Mouse (Mus musculus) midbrain, embryonic 11.5 days (tissue): ENCODE results near the gene Hacl1. TPM values are rescaled to one million over a fixed set of nuclear protein-coding genes. Genes with fewer than 3 reads are reported as not detected.

Experiments used
- ATAC-seq: fragments of 200-750 bp; cut with Nextera tagmentation; 2 replicates; pipeline ENCODE4 v1.8.0; 2017; ENCODE audit warnings: moderate TSS enrichment, moderate library complexity; ENCODE audit not compliant: low FRiP score
- DNase-seq: peaks from one replicate; pipeline ENCODE4 v3.0.0; 2015; ENCODE audit warnings: low spot score; ENCODE audit errors: missing footprints
- H3K27ac ChIP-seq: fragments of 300-500 bp; sonication (generic); 2 replicates; pipeline ENCODE4 v1.5.1; 2014; ENCODE audit warnings: low read depth, low read length
- H3K27me3 ChIP-seq: fragments of 300-500 bp; sonication (generic); 2 replicates; pipeline ENCODE4 v1.6.1; 2014; ENCODE audit warnings: mild to moderate bottlenecking, low read length, moderate library complexity, mixed read lengths; ENCODE audit not compliant: control insufficient read depth, insufficient read depth
- H3K36me3 ChIP-seq: fragments of 300-500 bp; sonication (generic); 2 replicates; pipeline ENCODE4 v1.6.1; 2014; ENCODE audit warnings: mild to moderate bottlenecking, low read length, moderate library complexity, mixed read lengths; ENCODE audit not compliant: control insufficient read depth, insufficient read depth
- H3K4me1 ChIP-seq: fragments of 300-500 bp; sonication (generic); 2 replicates; pipeline ENCODE4 v1.6.1; 2014; ENCODE audit warnings: low read length; ENCODE audit not compliant: control insufficient read depth, insufficient read depth
- H3K4me2 ChIP-seq: fragments of 300-500 bp; sonication (generic); 2 replicates; pipeline ENCODE4 v1.6.1; 2014; ENCODE audit warnings: mild to moderate bottlenecking, moderate library complexity
- H3K4me3 ChIP-seq: fragments of 300-500 bp; sonication (generic); 2 replicates; pipeline ENCODE4 v1.5.1; 2014; ENCODE audit warnings: low read depth, low read length
- H3K9ac ChIP-seq: fragments of 300-500 bp; sonication (generic); 2 replicates; pipeline ENCODE4 v1.6.1; 2014; ENCODE audit warnings: low read length
- H3K9me3 ChIP-seq: fragments of 300-500 bp; sonication (generic); 2 replicates; pipeline ENCODE4 v1.6.1; 2016; ENCODE audit warnings: low read length; ENCODE audit not compliant: control insufficient read depth
- WGBS: fragments of 180-500 bp; shearing (Covaris S2); extraction: QIAGEN DNeasy Blood & Tissue Kit; methylation state at CpG from one replicate; pipeline ENCODE4 v1.1.7; 2014; 5-methylcytosine and 5-hydroxymethylcytosine counted together
- polyA plus RNA-seq: library from polyadenylated mRNA; unstranded; fragments of >200 nt; fragmentation: Nextera tagmentation; extraction: Ambion mirVana; gene quantifications from 2 replicates; pipeline ENCODE4 v1.2.1, GENCODE M21; 2014

Gene Hacl1
- polyA plus RNA-seq, 1 experiment from 2014 or later, result 9.6 TPM

GRCm38 (mm10) chr14:31597446-31597845, 43.6 kb downstream of the Hacl1 start:
- Histone ChIP-seq H3K4me1 (no peaks in the 10 kb centered on the region), H3K9me3 (no peaks in the 10 kb centered on the region), H3K27ac (no peak overlapping the region), H3K4me3 (no peak overlapping the region), H3K9ac (no peak overlapping the region), H3K36me3 (no peaks in the 10 kb centered on the region), H3K27me3 (no peaks in the 10 kb centered on the region), H3K4me2 (no peak overlapping the region)
- 95% methylated on average over 4 of the region's 4 CpGs for WGBS
- DNase-seq (no peak), ATAC-seq (no peak)

GRCm38 (mm10) chr14:31596408-31596807, 44.7 kb downstream of the Hacl1 start:
- ATAC-seq (no peak), DNase-seq (no peak)
- no peaks in the 10 kb centered on the region for H3K9me3 ChIP-seq
- no peak overlapping the region for H3K27ac ChIP-seq
- H3K4me3 ChIP-seq, result no peak overlapping the region
- WGBS, result 87% methylated on average over 7 of the region's 7 CpGs
- no peaks in the 10 kb centered on the region for H3K4me1 ChIP-seq
- no peak overlapping the region for H3K9ac ChIP-seq
- no peaks in the 10 kb centered on the region for H3K27me3 ChIP-seq
- H3K36me3 ChIP-seq, result no peaks in the 10 kb centered on the region
- no peak overlapping the region for H3K4me2 ChIP-seq

- Histone ChIP-seq H3K4me2 (no peak overlapping the region), H3K27me3 (no peaks in the 10 kb centered on the region), H3K9ac (no peak overlapping the region), H3K4me3 (no peak overlapping the region), H3K4me1 (no peaks in the 10 kb centered on the region), H3K9me3 (no peaks in the 10 kb centered on the region), H3K36me3 (no peaks in the 10 kb centered on the region), H3K27ac (no peak overlapping the region)
- no peak for DNase-seq
- no peak for ATAC-seq
- WGBS, result 84% methylated on average over 3 of the region's 3 CpGs
Observed at GRCm38 (mm10) chr14:31594693-31595092, 46.4 kb downstream of the Hacl1 start.

DNA sequence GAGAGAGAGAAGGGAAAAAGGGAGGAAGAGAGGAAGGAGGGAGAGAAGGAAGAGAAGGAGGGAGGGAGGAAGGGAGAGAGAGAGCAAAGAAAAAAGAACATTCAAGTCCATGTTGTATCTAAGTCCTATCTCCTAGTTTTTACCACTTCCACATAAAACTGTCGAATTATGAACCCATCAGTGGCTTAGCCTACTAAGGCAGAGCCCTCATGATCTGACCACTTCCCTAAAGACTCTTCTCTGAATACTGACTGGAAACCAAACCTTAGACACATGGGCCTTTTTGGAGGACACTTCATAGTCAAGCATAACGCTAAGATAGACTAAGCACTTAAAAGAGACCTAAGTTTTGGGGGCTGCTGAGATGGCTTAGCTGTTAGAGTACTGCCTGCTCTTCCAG, 48.0 kb downstream of the Hacl1 start:
- DNase-seq, result no peak
- Histone ChIP-seq H3K4me1 (no peaks in the 10 kb centered on the region), H3K27ac (no peak overlapping the region), H3K27me3 (no peaks in the 10 kb centered on the region), H3K9ac (no peak overlapping the region), H3K4me2 (no peak overlapping the region), H3K4me3 (no peak overlapping the region), H3K9me3 (no peaks in the 10 kb centered on the region), H3K36me3 (no peaks in the 10 kb centered on the region)
- 92% methylated on average over 2 of the region's 2 CpGs for WGBS
- ATAC-seq, result no peak

DNA sequence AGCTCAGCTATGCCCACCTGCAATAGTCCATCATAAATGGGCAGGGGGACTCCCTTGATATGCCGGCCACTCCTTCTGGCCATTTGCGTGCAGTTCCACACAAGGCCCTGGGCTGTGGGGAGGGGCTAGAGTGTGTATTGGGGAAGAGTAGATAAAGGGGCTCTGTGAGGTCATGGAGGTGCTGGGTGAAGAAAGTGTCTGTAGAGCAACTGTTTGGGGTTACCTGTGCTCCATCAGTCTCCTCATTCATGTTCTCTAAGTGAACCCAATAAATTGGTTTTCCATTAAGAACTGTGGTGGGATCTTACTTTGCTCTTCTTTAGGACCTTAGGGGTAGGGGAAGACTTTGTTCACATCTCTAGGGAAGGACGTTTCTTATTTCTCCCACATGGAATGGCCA, 49.8 kb downstream of the Hacl1 start, which contains the start of gene Colq:
Colq (minus strand) TSS at position 101 of the 400 bp plus-strand sequence.
- 92% methylated on average over 3 of the region's 3 CpGs for WGBS
- DNase-seq, result no peak
- no peak within 1 kb of the TSS for H3K4me3 ChIP-seq

DNA sequence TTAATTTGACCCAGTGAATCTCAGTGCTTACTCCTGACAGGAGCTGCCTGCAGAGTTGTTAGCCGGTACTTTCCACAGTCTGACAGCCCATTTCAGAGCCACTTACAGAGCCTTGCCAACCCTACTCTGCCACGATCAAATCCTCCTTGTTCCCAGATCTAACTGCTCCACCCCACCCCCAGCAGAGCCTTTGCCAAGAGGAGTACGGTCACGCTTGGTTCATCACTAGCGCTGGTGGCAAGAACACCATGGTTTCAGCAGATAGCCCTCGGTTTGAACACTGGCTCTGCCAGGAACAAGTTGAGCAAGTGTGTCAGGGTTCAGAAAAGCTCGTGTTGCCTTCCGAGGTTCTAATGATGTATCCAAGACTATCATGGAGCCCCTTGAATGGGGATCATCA, 54.6 kb downstream of the Hacl1 start:
- WGBS, result 84% methylated on average over 8 of the region's 8 CpGs
- no peaks in the 10 kb centered on the region for H3K36me3 ChIP-seq
- H3K4me2 ChIP-seq, result no peak overlapping the region
- H3K9ac ChIP-seq, result no peak overlapping the region
- no peak overlapping the region for H3K27ac ChIP-seq
- H3K4me1 ChIP-seq, result no peaks in the 10 kb centered on the region
- H3K9me3 ChIP-seq, result no peaks in the 10 kb centered on the region
- H3K27me3 ChIP-seq, result no peaks in the 10 kb centered on the region
- no peak overlapping the region for H3K4me3 ChIP-seq
- DNase-seq, result no peak
- no peak for ATAC-seq

More for the DNA sequence above, 49.8 kb downstream of the Hacl1 start, which contains the start of gene Colq:
- H3K4me2 ChIP-seq, result no peak within 1 kb of the TSS
- H3K4me1 ChIP-seq, result no peaks in the 10 kb centered on the region
- no peaks in the 10 kb centered on the region for H3K9me3 ChIP-seq
- H3K9ac ChIP-seq, result no peak within 1 kb of the TSS
- no peak within 1 kb of the TSS for H3K27ac ChIP-seq
- no peaks in the 10 kb centered on the region for H3K36me3 ChIP-seq
- no peak for ATAC-seq
- H3K27me3 ChIP-seq, result no peaks in the 10 kb centered on the region

DNA sequence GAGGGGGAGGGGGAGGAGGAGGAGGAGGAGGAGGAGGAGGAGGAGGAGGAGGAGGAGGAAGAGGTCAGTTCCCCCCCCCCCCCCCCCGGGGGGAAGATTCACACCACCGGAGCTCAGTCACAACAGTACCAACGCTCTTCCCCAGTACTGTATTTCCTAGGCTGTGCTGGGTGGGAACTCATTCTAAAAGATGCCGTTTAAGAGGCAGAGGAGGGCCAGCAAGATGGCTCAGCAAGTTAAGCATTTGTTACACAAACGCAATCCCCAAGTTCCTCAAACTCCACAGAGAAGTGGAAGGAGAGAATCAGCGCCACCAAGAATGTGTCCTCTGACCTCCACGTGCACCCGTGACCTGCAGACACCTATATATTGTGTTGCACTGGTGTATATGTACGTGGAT, 58.0 kb downstream of the Hacl1 start:
- H3K4me3 ChIP-seq, result no peak overlapping the region
- ATAC-seq (no peak), DNase-seq (no peak)
- no peaks in the 10 kb centered on the region for H3K4me1 ChIP-seq
- H3K27ac ChIP-seq, result no peak overlapping the region
- H3K9ac ChIP-seq, result no peak overlapping the region
- H3K9me3 ChIP-seq, result no peaks in the 10 kb centered on the region
- no peak overlapping the region for H3K4me2 ChIP-seq
- H3K27me3 ChIP-seq, result no peaks in the 10 kb centered on the region
- 90% methylated on average over 8 of the region's 9 CpGs for WGBS
- H3K36me3 ChIP-seq, result no peaks in the 10 kb centered on the region

- Histone ChIP-seq H3K27ac (no peak overlapping the region), H3K9ac (no peak overlapping the region), H3K36me3 (no peaks in the 10 kb centered on the region), H3K4me2 (no peak overlapping the region), H3K27me3 (no peaks in the 10 kb centered on the region), H3K9me3 (no peaks in the 10 kb centered on the region), H3K4me3 (no peak overlapping the region), H3K4me1 (no peaks in the 10 kb centered on the region)
- DNase-seq (no peak), ATAC-seq (no peak)
- WGBS, result 78% methylated on average over 9 of the region's 9 CpGs
Observed at GRCm38 (mm10) chr14:31577966-31578735, 62.9 kb downstream of the Hacl1 start.

DNA sequence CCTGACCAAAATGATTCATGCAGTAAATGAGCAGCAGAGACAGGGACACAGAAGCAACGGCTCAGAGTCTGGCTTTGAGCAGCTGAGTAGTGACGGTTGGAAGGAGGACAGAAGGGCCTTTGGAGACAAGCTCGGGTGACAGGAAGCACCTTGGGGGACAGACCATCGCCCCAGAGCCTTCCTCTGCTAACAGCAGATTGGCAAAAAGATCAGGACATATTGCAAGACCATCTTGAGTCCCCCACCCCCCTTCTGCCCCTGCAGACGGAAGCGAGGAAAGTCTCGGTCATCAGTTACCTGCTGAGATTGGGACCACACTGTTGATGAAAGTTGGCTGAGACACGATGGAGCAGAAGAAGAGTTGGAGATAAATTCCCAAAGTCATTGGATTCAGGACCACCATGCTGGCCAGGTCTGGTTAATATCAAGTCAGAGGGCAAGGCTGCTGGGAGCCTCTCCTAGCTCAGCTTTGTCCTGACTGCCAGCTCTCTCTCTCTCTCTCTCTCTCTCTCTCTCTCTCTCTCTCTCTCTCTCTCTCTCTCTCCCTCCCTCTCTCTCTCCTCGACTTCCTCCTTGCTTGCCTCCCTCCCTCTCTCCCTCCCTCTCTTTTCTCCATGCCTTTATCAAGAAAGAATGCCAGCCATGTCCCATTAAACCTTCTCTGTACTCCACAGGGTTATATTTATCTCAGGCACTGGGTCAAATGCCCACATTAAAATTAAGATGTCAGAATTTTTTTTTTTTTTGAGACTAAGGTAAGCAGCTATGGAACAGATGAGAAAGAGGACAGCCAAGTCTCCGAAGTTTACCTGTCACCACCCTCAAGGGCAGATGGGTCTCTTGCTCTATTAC, 64.0 kb downstream of the Hacl1 start:
- Histone ChIP-seq H3K27ac (no peak overlapping the region), H3K4me2 (no peak overlapping the region), H3K36me3 (no peaks in the 10 kb centered on the region), H3K9ac (no peak overlapping the region), H3K4me1 (no peaks in the 10 kb centered on the region), H3K27me3 (no peaks in the 10 kb centered on the region), H3K9me3 (no peaks in the 10 kb centered on the region), H3K4me3 (no peak overlapping the region)
- DNase-seq (no peak), ATAC-seq (no peak)
- 64% methylated on average over 10 of the region's 10 CpGs for WGBS
